Mouse (Mus musculus) brown adipose tissue, adult 24 weeks (tissue): ENCODE results near the gene Slc35a2. TPM values are rescaled to one million over a fixed set of nuclear protein-coding genes. Genes with fewer than 3 reads are reported as not detected.

ENCODE experiments used
- H3K27ac ChIP-seq: fragments of 200-500 bp; replicated peaks from 2 replicates; pipeline ENCODE4 v1.5.1; 2012; ENCODE audit warnings: low read depth, mild to moderate bottlenecking, low read length
- H3K4me1 ChIP-seq: fragments of 200-500 bp; 2 replicates; pipeline ENCODE4 v1.6.1; 2012; ENCODE audit warnings: low read length, mixed read lengths; ENCODE audit not compliant: control insufficient read depth, insufficient read depth, insufficient read length
- H3K4me3 ChIP-seq: fragments of 200-500 bp; 2 replicates; pipeline ENCODE4 v1.5.1; 2012; ENCODE audit warnings: low read depth, mild to moderate bottlenecking, low read length, moderate library complexity; ENCODE audit not compliant: insufficient read depth
- polyA plus RNA-seq: library from polyadenylated mRNA; stranded (reverse); fragments of >200 nt; gene quantifications from 2 replicates; pipeline ENCODE4 v1.2.4, GENCODE M21; 2012; ENCODE audit not compliant: missing spikeins, insufficient read depth, insufficient read length

Slc35a2 gene
- polyA plus RNA-seq, 1 experiment, result 9.2 TPM

GRCm38 (mm10) chrX:7928270-7928790, 44.5 kb downstream of the Slc35a2 start, which contains the start of gene Eras:
TSS of gene Eras (minus strand) at chrX:7928607.
- Histone ChIP-seq H3K4me1 (no peaks in the 10 kb centered on the region), H3K27ac (no peak within 1 kb of the TSS), H3K4me3 (0 out of 2 replicates have a peak within 1 kb of the TSS, but pooled peaks have one; percentile 13)

DNA sequence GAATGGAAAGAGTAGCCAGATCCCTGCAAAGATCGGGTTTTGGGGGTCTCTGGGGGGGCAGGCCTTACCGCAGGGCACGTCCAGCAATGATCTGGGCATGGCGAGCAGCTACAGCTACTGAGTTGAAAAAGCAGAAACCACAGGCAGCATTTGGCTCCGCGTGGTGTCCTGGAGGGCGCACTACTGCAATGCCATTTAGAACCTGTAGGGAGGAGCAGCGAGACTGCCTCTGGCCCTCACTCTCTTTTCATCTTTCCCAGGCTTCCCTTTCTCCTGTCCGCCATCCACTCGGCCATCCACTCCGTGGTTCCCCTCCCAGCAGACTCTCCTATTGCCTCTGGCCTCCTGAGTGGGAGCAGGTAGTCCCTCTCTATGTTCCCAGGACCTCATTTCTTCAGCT, 53.0 kb downstream of the Slc35a2 start:
- Histone ChIP-seq H3K27ac (no peak overlapping the region), H3K4me1 (no peaks in the 10 kb centered on the region), H3K4me3 (no peak overlapping the region)

GRCm38 (mm10) chrX:7937667-7938066, 53.8 kb downstream of the Slc35a2 start:
- Histone ChIP-seq H3K4me1 (no peaks in the 10 kb centered on the region), H3K4me3 (no peak overlapping the region), H3K27ac (no peak overlapping the region)

Other genes starting within 250 kb of the Slc35a2 start
- gene Syp, start 245.6 kb upstream of the Slc35a2 start, polyA plus RNA-seq, result 13.0 and 15.6 TPM in 2 replicates
- gene Prickle3, start 226.8 kb upstream of the Slc35a2 start, polyA plus RNA-seq, result 6.3 and 8.3 TPM in 2 replicates
- 27.0 and 31.6 TPM in 2 replicates for gene Plp2, start 212.6 kb upstream of the Slc35a2 start, polyA plus RNA-seq
- 2.9 and 3.4 TPM in 2 replicates for gene Magix, start 202.8 kb upstream of the Slc35a2 start, polyA plus RNA-seq
- gene Gpkow, start 186.9 kb upstream of the Slc35a2 start, polyA plus RNA-seq, result 17.4 and 24.4 TPM in 2 replicates
- 41.8 and 42.4 TPM in 2 replicates for gene Wdr45, start 169.7 kb upstream of the Slc35a2 start, polyA plus RNA-seq
- gene Gm45208, start 161.8 kb upstream of the Slc35a2 start, polyA plus RNA-seq, result 4.0 TPM in 1 of 2 replicates, not detected in the other
- 10.2 and 10.8 TPM in 2 replicates for gene Praf2, start 155.6 kb upstream of the Slc35a2 start, polyA plus RNA-seq
- not detected in 2 replicates for gene Ccdc120, start 133.1 kb upstream of the Slc35a2 start, polyA plus RNA-seq
- 22.3 and 27.5 TPM in 2 replicates for gene Tfe3, start 121.5 kb upstream of the Slc35a2 start, polyA plus RNA-seq
- 18.6 and 19.2 TPM in 2 replicates for gene Gripap1, start 94.3 kb upstream of the Slc35a2 start, polyA plus RNA-seq
- gene Kcnd1, start 61.7 kb upstream of the Slc35a2 start, polyA plus RNA-seq, result 0.21 TPM in 1 of 2 replicates, not detected in the other
- gene Otud5, start 42.7 kb upstream of the Slc35a2 start, polyA plus RNA-seq, result 14.1 and 23.4 TPM in 2 replicates
- gene Pim2, start 5.8 kb upstream of the Slc35a2 start, polyA plus RNA-seq, result 1.7 and 2.0 TPM in 2 replicates
- gene Pqbp1, start 15.2 kb downstream of the Slc35a2 start, polyA plus RNA-seq, result 25.0 and 29.5 TPM in 2 replicates
- gene Timm17b, start 15.3 kb downstream of the Slc35a2 start, polyA plus RNA-seq, result 47.7 and 50.3 TPM in 2 replicates
- not detected in 2 replicates for gene Gm10491, start 23.8 kb downstream of the Slc35a2 start, polyA plus RNA-seq
- not detected in 2 replicates for gene Gm10490, start 25.5 kb downstream of the Slc35a2 start, polyA plus RNA-seq
- gene Pcsk1n, start 35.8 kb downstream of the Slc35a2 start, polyA plus RNA-seq, result not detected in 2 replicates
- gene Eras, start 44.6 kb downstream of the Slc35a2 start, polyA plus RNA-seq, result not detected in 2 replicates
- 7.6 and 11.6 TPM in 2 replicates for gene Hdac6, start 63.9 kb downstream of the Slc35a2 start, polyA plus RNA-seq
- gene Gata1, start 94.0 kb downstream of the Slc35a2 start, polyA plus RNA-seq, result not detected in 2 replicates
- gene Glod5, start 134.5 kb downstream of the Slc35a2 start, polyA plus RNA-seq, result not detected in 2 replicates
- gene Suv39h1, start 190.7 kb downstream of the Slc35a2 start, polyA plus RNA-seq, result 1.6 and 2.6 TPM in 2 replicates
- 1.1 and 1.5 TPM in 2 replicates for gene Was, start 206.5 kb downstream of the Slc35a2 start, polyA plus RNA-seq
- 19.6 and 24.5 TPM in 2 replicates for gene Wdr13, start 248.9 kb downstream of the Slc35a2 start, polyA plus RNA-seq